Mouse (Mus musculus): Measurements from ENCODE around the gene Atox1.

- no peak for TF ChIP-seq CTCF (IDR thresholded peaks at IDR 0.05; ENCODE audit: extremely low read depth, insufficient read depth, insufficient read length, insufficient replicate concordance)
- no peak for TF ChIP-seq POLR2A (IDR thresholded peaks at IDR 0.05; ENCODE audit: low read depth, low read length)
These were observed 12.2 kb upstream of the Atox1 start for GRCm38 (mm10) chr11:55473219-55473618.

All from spleen, adult 2 months (tissue).